Mouse (Mus musculus) MEL (cell line): ENCODE measurements around the gene Trpv4. TPM values are rescaled to one million over a fixed set of nuclear protein-coding genes. Genes with fewer than 3 reads are reported as not detected.

Experiments used
- DNase-seq: peaks from one replicate; pipeline ENCODE4 v3.0.0; 2011; ENCODE audit warnings: low read depth, low spot score
- H3K27ac ChIP-seq: 2 replicates; pipeline ENCODE4 v1.5.1; 2012; ENCODE audit warnings: low read depth, mild to moderate bottlenecking, control low read depth, low read length, moderate library complexity; ENCODE audit not compliant: control insufficient read depth
- H3K27me3 ChIP-seq, 2 experiments: fragments of 150-350 bp in 1 of 2; sonication (generic) in 1 of 2; 2 replicates each; pipeline ENCODE4 v1.6.1; 2012; ENCODE audit warnings: low read length in 2 of 2, mild to moderate bottlenecking in 2 of 2, improper control_type of control experiment in 1 of 2, moderate library complexity in 1 of 2; ENCODE audit not compliant: insufficient read depth in 2 of 2, control insufficient read depth in 1 of 2
- H3K36me3 ChIP-seq, 2 experiments: 2 replicates each; pipeline ENCODE4 v1.6.1; 2012 to 2014; ENCODE audit warnings: low read length in 2 of 2, improper control_type of control experiment in 1 of 2, inconsistent platforms in 1 of 2, mild to moderate bottlenecking in 1 of 2; ENCODE audit not compliant: insufficient read depth in 2 of 2, control insufficient read depth in 1 of 2
- H3K4me1 ChIP-seq, 2 experiments: fragments of 150-350 bp in 1 of 2; sonication (generic) in 1 of 2; 2 replicates each; pipeline ENCODE4 v1.6.1; 2012; ENCODE audit warnings: low read length in 2 of 2, improper control_type of control experiment in 1 of 2, mild to moderate bottlenecking in 1 of 2; ENCODE audit not compliant: insufficient read depth in 2 of 2, control insufficient read depth in 1 of 2
- H3K4me3 ChIP-seq, 2 experiments: fragments of 150-350 bp in 1 of 2; sonication (generic) in 1 of 2; 2 replicates each; pipeline ENCODE4 v1.5.1; 2012; ENCODE audit warnings: low read depth in 2 of 2, low read length in 2 of 2, mild to moderate bottlenecking in 2 of 2, moderate library complexity in 2 of 2, control low read depth in 1 of 2, improper control_type of control experiment in 1 of 2; ENCODE audit not compliant: control insufficient read depth in 1 of 2, insufficient read depth in 1 of 2
- H3K79me2 ChIP-seq: 2 replicates; pipeline ENCODE4 v1.6.1; 2012; ENCODE audit warnings: mild to moderate bottlenecking, low read length, moderate library complexity; ENCODE audit not compliant: control insufficient read depth, poor library complexity, insufficient read depth
- H3K9ac ChIP-seq: 2 replicates; pipeline ENCODE4 v1.6.1; 2012; ENCODE audit warnings: low read depth, mild to moderate bottlenecking, control low read depth, low read length, moderate library complexity; ENCODE audit not compliant: control insufficient read depth, poor library complexity, severe bottlenecking
- H3K9me3 ChIP-seq: fragments of 150-350 bp; sonication (generic); replicated peaks from 2 replicates; pipeline ENCODE4 v1.6.1; 2012; ENCODE audit warnings: mild to moderate bottlenecking, low read length, improper control_type of control experiment, moderate library complexity; ENCODE audit not compliant: insufficient read depth
- BHLHE40 ChIP-seq: IDR thresholded peaks from 2 replicates; pipeline ENCODE4 v1.6.1; 2012; ENCODE audit warnings: low read depth, mild to moderate bottlenecking, inconsistent platforms, low read length, improper control_type of control experiment, borderline replicate concordance
- CHD1 ChIP-seq: IDR thresholded peaks from 2 replicates; pipeline ENCODE4 v1.6.1; 2012; ENCODE audit warnings: low read depth, mild to moderate bottlenecking, inconsistent platforms, low read length, improper control_type of control experiment
- CHD2 ChIP-seq: IDR thresholded peaks from 2 replicates; pipeline ENCODE4 v1.6.1; 2011; ENCODE audit warnings: low read length, improper control_type of control experiment
- E2F4 ChIP-seq: IDR thresholded peaks from 2 replicates; pipeline ENCODE4 v1.6.1; 2011; ENCODE audit warnings: low read depth, low read length, improper control_type of control experiment, borderline replicate concordance
- ETS1 ChIP-seq: IDR thresholded peaks from 2 replicates; pipeline ENCODE4 v1.6.1; 2012; ENCODE audit warnings: low read depth, mild to moderate bottlenecking, inconsistent platforms, low read length, improper control_type of control experiment, moderate library complexity
- GABPA ChIP-seq: IDR thresholded peaks from 2 replicates; pipeline ENCODE4 v1.6.1; 2012; ENCODE audit warnings: low read depth, mild to moderate bottlenecking, inconsistent platforms, low read length, improper control_type of control experiment, moderate library complexity
- GATA1 ChIP-seq: IDR thresholded peaks from 2 replicates; pipeline ENCODE4 v1.6.1; 2011; ENCODE audit warnings: low read depth, low read length, improper control_type of control experiment
- HCFC1 ChIP-seq: IDR thresholded peaks from 2 replicates; pipeline ENCODE4 v1.6.1; 2012; ENCODE audit warnings: low read depth, mild to moderate bottlenecking, inconsistent platforms, low read length, improper control_type of control experiment, moderate library complexity
- JUND ChIP-seq: IDR thresholded peaks from 2 replicates; pipeline ENCODE4 v1.6.1; 2011; ENCODE audit warnings: low read depth, mild to moderate bottlenecking, improper control_type of control experiment, low read length
- KAT2A ChIP-seq: conservative IDR thresholded peaks from 2 replicates; pipeline ENCODE4 v1.6.1; 2012; ENCODE audit warnings: low read depth, low read length, improper control_type of control experiment, inconsistent platforms
- MAZ ChIP-seq: IDR thresholded peaks from 2 replicates; pipeline ENCODE4 v1.6.1; 2012; ENCODE audit warnings: low read depth, mild to moderate bottlenecking, inconsistent platforms, low read length, improper control_type of control experiment
- MYB ChIP-seq: IDR thresholded peaks from 2 replicates; pipeline ENCODE4 v1.6.1; 2011; ENCODE audit warnings: mild to moderate bottlenecking, low read depth, low read length, improper control_type of control experiment
- MYC ChIP-seq: IDR thresholded peaks from 2 replicates; pipeline ENCODE4 v1.6.1; 2011; ENCODE audit warnings: low read depth, mild to moderate bottlenecking, low read length, improper control_type of control experiment, moderate library complexity
- NRF1 ChIP-seq: IDR thresholded peaks from 2 replicates; pipeline ENCODE4 v1.6.1; 2014; ENCODE audit warnings: low read depth, mild to moderate bottlenecking, inconsistent platforms, low read length, improper control_type of control experiment, moderate library complexity; ENCODE audit not compliant: poor library complexity, insufficient read depth, severe bottlenecking
- POLR2AphosphoS2 ChIP-seq: IDR thresholded peaks from 2 replicates; pipeline ENCODE4 v1.6.1; 2011; ENCODE audit warnings: low read length, improper control_type of control experiment
- POLR2AphosphoS5 ChIP-seq: IDR thresholded peaks from 2 replicates; pipeline ENCODE4 v1.6.1; 2012; ENCODE audit warnings: low read depth, borderline replicate concordance, mild to moderate bottlenecking, inconsistent platforms, low read length, moderate library complexity, mixed read lengths
- SIN3A ChIP-seq: IDR thresholded peaks from 2 replicates; pipeline ENCODE4 v1.6.1; 2012; ENCODE audit warnings: low read length, improper control_type of control experiment, inconsistent platforms
- TAL1 ChIP-seq: IDR thresholded peaks from 2 replicates; pipeline ENCODE4 v1.6.1; 2012; ENCODE audit warnings: mild to moderate bottlenecking, inconsistent platforms, low read length, moderate library complexity, mixed read lengths
- TBP ChIP-seq: IDR thresholded peaks from 2 replicates; pipeline ENCODE4 v1.8.0; 2011; ENCODE audit warnings: low read depth, low read length, improper control_type of control experiment
- ZC3H11A ChIP-seq: IDR thresholded peaks from 2 replicates; pipeline ENCODE4 v1.6.1; 2012; ENCODE audit warnings: low read depth, mild to moderate bottlenecking, inconsistent platforms, low read length, improper control_type of control experiment
- ZNF384 ChIP-seq: IDR thresholded peaks from 2 replicates; pipeline ENCODE4 v1.6.1; 2012; ENCODE audit warnings: low read depth, mild to moderate bottlenecking, inconsistent platforms, low read length, improper control_type of control experiment
- polyA plus RNA-seq, 2 experiments: library from polyadenylated mRNA; stranded (reverse) in 1 of 2; unstranded in 1 of 2; fragments of >175 nt in 1 of 2; fragments of >200 nt in 1 of 2; gene quantifications; 2 replicates each; pipeline versions ENCODE4 v1.2.1 to v1.2.4; 2012; ENCODE audit warnings: low replicate concordance in 2 of 2, low read depth in 1 of 2; ENCODE audit not compliant: insufficient read length in 2 of 2, insufficient read depth in 1 of 2, missing spikeins in 1 of 2
- total RNA-seq: library from RNA; depleted of rRNA; stranded (reverse); fragments of 300-350 nt; gene quantifications from 2 replicates; pipeline ENCODE4 v1.2.3, GENCODE M21; 2012

The Trpv4 gene
- total and polyA plus RNA-seq, 3 experiments, result 0.29 TPM; not detected in 2

- Histone ChIP-seq H3K9ac (no peak overlapping the region), H3K27me3 (no peaks in the 10 kb centered on the region), H3K4me1 (no peaks in the 10 kb centered on the region), H3K4me3 (no peak overlapping the region), H3K9me3 (no peaks in the 10 kb centered on the region), H3K79me2 (no peaks in the 10 kb centered on the region), H3K36me3 (peaks cover 0 to 2% of the 10 kb centered on the region in 2 experiments; a peak in 1 of 4 replicates), H3K27ac (no peak overlapping the region)
- no peak for TF ChIP-seq BHLHE40
- no peak for DNase-seq
Measured at GRCm38 (mm10) chr5:114679841-114680591, 21.8 kb upstream of the Trpv4 start.

- peaks cover 0 to 2% of the 10 kb centered on the region in 2 experiments; a peak in 1 of 4 replicates for H3K36me3 ChIP-seq
- no peak for DNase-seq
- no peak overlapping the region for H3K27ac ChIP-seq
- H3K79me2 ChIP-seq, result no peaks in the 10 kb centered on the region
- no peaks in the 10 kb centered on the region for H3K4me1 ChIP-seq
- no peak overlapping the region for H3K9ac ChIP-seq
- no peaks in the 10 kb centered on the region for H3K9me3 ChIP-seq
- no peaks in the 10 kb centered on the region for H3K27me3 ChIP-seq
- no peak overlapping the region for H3K4me3 ChIP-seq
- no peak for TF ChIP-seq KAT2A
- no peak for TF ChIP-seq TAL1
- TF ChIP-seq MYB, result no peak
- TF ChIP-seq JUND, result no peak
- TF ChIP-seq CHD1, result no peak
- no peak for TF ChIP-seq MYC
- TF ChIP-seq TBP, result no peak
- no peak for TF ChIP-seq ZC3H11A
- TF ChIP-seq GABPA, result no peak
- TF ChIP-seq GATA1, result no peak
- TF ChIP-seq E2F4, result no peak
- no peak for TF ChIP-seq ETS1
- TF ChIP-seq POLR2AphosphoS5, result no peak
- TF ChIP-seq ZNF384, result no peak
- no peak for TF ChIP-seq CHD2
- TF ChIP-seq MAZ, result no peak
- no peak for TF ChIP-seq POLR2AphosphoS2
- no peak for TF ChIP-seq NRF1
- no peak for TF ChIP-seq SIN3A
- TF ChIP-seq HCFC1, result no peak
Measured at GRCm38 (mm10) chr5:114674594-114674993, 16.4 kb upstream of the Trpv4 start.
